Mouse (Mus musculus): ENCODE data around the gene Pcdh7. TPM values are rescaled to one million over a fixed set of nuclear protein-coding genes. Genes with fewer than 3 reads are reported as not detected.

Pcdh7 gene
- polyA plus RNA-seq, 1 experiment from 2014 or later = 21.1 TPM

DNA sequence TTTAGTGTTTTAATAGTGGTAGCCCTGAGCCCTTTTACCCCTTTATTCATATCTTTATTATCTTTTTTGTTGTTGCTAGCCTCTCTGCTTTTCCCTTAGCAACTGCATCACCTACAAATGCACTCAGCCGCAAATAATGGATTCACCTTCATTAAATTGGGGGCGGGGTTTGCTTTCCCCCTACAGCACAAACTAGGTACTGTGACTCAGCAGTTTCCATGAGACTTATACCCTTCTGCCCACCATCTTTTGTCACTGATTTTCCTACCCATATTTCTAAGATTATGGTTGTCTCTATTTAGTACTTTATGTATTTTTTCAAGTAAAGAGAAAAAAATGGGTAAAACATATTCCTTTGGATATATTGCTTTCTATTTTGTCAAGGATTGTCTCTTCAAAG lies 56.7 kb downstream of the Pcdh7 start:
- H3K36me3 ChIP-seq = no peaks in the 10 kb centered on the region
- ATAC-seq (replicated peaks; ENCODE audit: insufficient number of reproducible peaks, insufficient read depth, low FRiP score, low read depth) = no peak
- no peak overlapping the region for H3K4me3 ChIP-seq
- no peak overlapping the region for H3K9ac ChIP-seq
- no peak overlapping the region for H3K4me2 ChIP-seq
- H3K4me1 ChIP-seq (replicated peaks) = peaks cover 22% of the 10 kb centered on the region
- no peaks in the 10 kb centered on the region for H3K9me3 ChIP-seq (replicated peaks)
- WGBS = 88% methylated on average over 2 of the region's 2 CpGs
- H3K27me3 ChIP-seq = no peaks in the 10 kb centered on the region
- H3K27ac ChIP-seq = no peak overlapping the region

- Histone ChIP-seq H3K9ac (no peak overlapping the region), H3K4me2 (no peak overlapping the region), H3K27me3 (no peaks in the 10 kb centered on the region), H3K4me3 (no peak overlapping the region), H3K27ac (peak overlapping the region; percentile 57), H3K4me1 (replicated peaks) (peaks cover 17% of the 10 kb centered on the region), H3K9me3 (replicated peaks) (no peaks in the 10 kb centered on the region), H3K36me3 (no peaks in the 10 kb centered on the region)
- WGBS = 23% methylated on average over 3 of the region's 3 CpGs
- ATAC-seq (replicated peaks; ENCODE audit: insufficient number of reproducible peaks, insufficient read depth, low FRiP score, low read depth) = 0 out of 2 replicates have a peak, but pooled peaks have one; percentile 53
These were observed 60.3 kb downstream of the Pcdh7 start for GRCm38 (mm10) chr5:57778093-57778492.

GRCm38 (mm10) chr5:57779951-57780350 lies 62.2 kb downstream of the Pcdh7 start:
- Histone ChIP-seq H3K4me2 (no peak overlapping the region), H3K4me3 (no peak overlapping the region), H3K27me3 (no peaks in the 10 kb centered on the region), H3K36me3 (no peaks in the 10 kb centered on the region), H3K27ac (no peak overlapping the region), H3K9me3 (replicated peaks) (no peaks in the 10 kb centered on the region), H3K9ac (no peak overlapping the region), H3K4me1 (replicated peaks) (peaks cover 17% of the 10 kb centered on the region)
- no peak for ATAC-seq (replicated peaks; ENCODE audit: insufficient number of reproducible peaks, insufficient read depth, low FRiP score, low read depth)

GRCm38 (mm10) chr5:57780574-57780973 lies 62.8 kb downstream of the Pcdh7 start:
- Histone ChIP-seq H3K4me1 (replicated peaks) (peaks cover 17% of the 10 kb centered on the region), H3K4me3 (no peak overlapping the region), H3K9ac (no peak overlapping the region), H3K9me3 (replicated peaks) (no peaks in the 10 kb centered on the region), H3K27ac (no peak overlapping the region), H3K27me3 (no peaks in the 10 kb centered on the region), H3K36me3 (no peaks in the 10 kb centered on the region), H3K4me2 (no peak overlapping the region)
- WGBS = 71% methylated on average over 4 of the region's 4 CpGs
- no peak for ATAC-seq (replicated peaks; ENCODE audit: insufficient number of reproducible peaks, insufficient read depth, low FRiP score, low read depth)

DNA sequence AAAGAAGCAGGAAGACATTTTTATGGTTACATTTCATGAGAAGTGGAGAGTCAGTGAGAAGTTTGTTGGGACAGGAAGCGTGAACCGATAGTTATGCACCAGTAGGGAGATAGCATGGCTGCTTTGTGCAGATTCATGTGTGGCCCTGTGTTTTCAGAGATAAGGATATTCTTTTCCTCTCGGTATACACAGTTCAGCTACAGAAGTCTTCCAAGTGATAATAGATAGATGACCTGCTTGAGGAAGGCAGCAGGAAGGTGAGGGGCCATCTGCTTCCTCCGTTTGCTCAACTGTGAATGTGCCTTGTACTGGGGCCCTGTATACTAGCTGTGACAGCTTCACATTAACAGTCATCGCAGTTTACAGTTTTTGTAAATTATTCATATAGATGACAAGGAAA lies 64.2 kb downstream of the Pcdh7 start:
- Histone ChIP-seq H3K4me2 (no peak overlapping the region), H3K9ac (no peak overlapping the region), H3K4me3 (no peak overlapping the region), H3K9me3 (replicated peaks) (no peaks in the 10 kb centered on the region), H3K27ac (no peak overlapping the region), H3K36me3 (no peaks in the 10 kb centered on the region), H3K27me3 (no peaks in the 10 kb centered on the region), H3K4me1 (replicated peaks) (peaks cover 14% of the 10 kb centered on the region)
- ATAC-seq (replicated peaks; ENCODE audit: insufficient number of reproducible peaks, insufficient read depth, low FRiP score, low read depth) = peak; percentile 69; the same call in 1 of the 2 replicates
- 29% methylated on average over 5 of the region's 5 CpGs for WGBS

- no peak overlapping the region for H3K4me3 ChIP-seq
- H3K27me3 ChIP-seq = no peaks in the 10 kb centered on the region
- H3K27ac ChIP-seq = no peak overlapping the region
- no peaks in the 10 kb centered on the region for H3K36me3 ChIP-seq
- H3K4me1 ChIP-seq (replicated peaks) = peaks cover 11% of the 10 kb centered on the region
- no peak for ATAC-seq (replicated peaks; ENCODE audit: insufficient number of reproducible peaks, insufficient read depth, low FRiP score, low read depth)
- no peak overlapping the region for H3K9ac ChIP-seq
- H3K4me2 ChIP-seq = no peak overlapping the region
- 72% methylated on average over 3 of the region's 3 CpGs for WGBS
- H3K9me3 ChIP-seq (replicated peaks) = no peaks in the 10 kb centered on the region
These were observed 64.8 kb downstream of the Pcdh7 start for GRCm38 (mm10) chr5:57782546-57782945.

DNA sequence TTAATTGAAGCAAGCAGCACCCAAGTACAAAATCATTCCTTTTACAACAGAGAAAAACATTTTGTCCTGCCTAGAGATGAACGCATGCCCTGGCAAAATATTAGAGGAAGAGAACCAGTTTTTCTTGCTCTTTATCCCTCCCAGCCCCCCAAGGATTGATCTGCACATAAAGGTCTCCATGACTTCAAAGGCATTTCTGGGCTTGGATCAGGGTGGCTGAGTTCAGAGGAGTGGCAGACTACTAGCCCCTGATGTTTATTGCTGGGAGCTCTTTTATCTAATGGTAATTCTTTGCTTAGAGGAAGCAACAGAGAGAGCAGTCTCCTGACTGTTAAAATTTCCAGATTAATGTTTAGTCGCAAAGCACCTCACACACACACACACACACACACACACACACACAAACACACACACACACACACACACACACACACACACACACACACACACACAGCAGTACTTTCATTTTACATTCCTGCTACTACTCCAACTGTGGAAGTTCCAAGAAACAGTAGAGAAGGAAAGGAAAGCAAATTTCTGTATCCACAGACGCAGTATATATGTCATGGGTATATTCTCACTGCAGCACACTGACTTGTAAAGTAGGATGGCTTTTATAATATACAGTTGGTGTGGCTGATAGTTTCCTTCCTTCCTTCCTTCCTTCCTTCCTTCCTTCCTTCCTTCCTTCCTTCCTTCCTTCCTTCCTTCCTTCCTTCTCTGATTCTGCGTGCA lies 71.2 kb downstream of the Pcdh7 start:
- Histone ChIP-seq H3K27ac (no peak overlapping the region), H3K4me2 (no peak overlapping the region), H3K9me3 (replicated peaks) (no peaks in the 10 kb centered on the region), H3K36me3 (no peaks in the 10 kb centered on the region), H3K27me3 (no peaks in the 10 kb centered on the region), H3K4me1 (replicated peaks) (no peaks in the 10 kb centered on the region), H3K9ac (no peak overlapping the region), H3K4me3 (no peak overlapping the region)
- 82% methylated on average over 3 of the region's 4 CpGs for WGBS
- no peak for ATAC-seq (replicated peaks; ENCODE audit: insufficient number of reproducible peaks, insufficient read depth, low FRiP score, low read depth)

DNA sequence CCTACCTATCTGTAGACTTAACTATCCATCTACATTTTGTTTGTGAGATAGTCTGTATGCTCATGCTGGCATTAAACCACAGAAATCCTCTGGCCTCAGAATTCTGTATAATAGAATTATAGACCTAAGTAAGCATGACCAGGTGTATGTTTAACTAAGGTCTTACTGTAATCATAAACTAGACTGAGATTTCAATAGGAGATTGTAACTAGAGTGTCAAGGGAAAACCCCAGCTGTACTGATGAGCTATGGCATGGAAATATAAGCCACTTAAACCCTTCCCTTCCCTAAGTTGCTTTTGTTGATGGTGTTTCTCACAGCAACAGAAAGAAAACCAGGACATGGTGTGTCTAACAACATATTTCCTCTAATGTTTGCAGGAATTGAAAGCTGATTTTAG lies 78.6 kb downstream of the Pcdh7 start:
- H3K9me3 ChIP-seq (replicated peaks) = no peaks in the 10 kb centered on the region
- no peaks in the 10 kb centered on the region for H3K4me1 ChIP-seq (replicated peaks)
- no peak overlapping the region for H3K4me2 ChIP-seq
- H3K36me3 ChIP-seq = no peaks in the 10 kb centered on the region
- no peak overlapping the region for H3K27ac ChIP-seq
- H3K9ac ChIP-seq = no peak overlapping the region
- no peak overlapping the region for H3K4me3 ChIP-seq
- no peak for ATAC-seq (replicated peaks; ENCODE audit: insufficient number of reproducible peaks, insufficient read depth, low FRiP score, low read depth)
- H3K27me3 ChIP-seq = no peaks in the 10 kb centered on the region

GRCm38 (mm10) chr5:57797951-57798670 lies 80.3 kb downstream of the Pcdh7 start:
- Histone ChIP-seq H3K4me3 (no peak overlapping the region), H3K4me1 (replicated peaks) (no peaks in the 10 kb centered on the region), H3K9me3 (replicated peaks) (no peaks in the 10 kb centered on the region), H3K27me3 (no peaks in the 10 kb centered on the region), H3K27ac (no peak overlapping the region), H3K4me2 (no peak overlapping the region), H3K9ac (no peak overlapping the region), H3K36me3 (no peaks in the 10 kb centered on the region)
- ATAC-seq (replicated peaks; ENCODE audit: insufficient number of reproducible peaks, insufficient read depth, low FRiP score, low read depth) = no peak
- 79% methylated on average over 7 of the region's 7 CpGs for WGBS

DNA sequence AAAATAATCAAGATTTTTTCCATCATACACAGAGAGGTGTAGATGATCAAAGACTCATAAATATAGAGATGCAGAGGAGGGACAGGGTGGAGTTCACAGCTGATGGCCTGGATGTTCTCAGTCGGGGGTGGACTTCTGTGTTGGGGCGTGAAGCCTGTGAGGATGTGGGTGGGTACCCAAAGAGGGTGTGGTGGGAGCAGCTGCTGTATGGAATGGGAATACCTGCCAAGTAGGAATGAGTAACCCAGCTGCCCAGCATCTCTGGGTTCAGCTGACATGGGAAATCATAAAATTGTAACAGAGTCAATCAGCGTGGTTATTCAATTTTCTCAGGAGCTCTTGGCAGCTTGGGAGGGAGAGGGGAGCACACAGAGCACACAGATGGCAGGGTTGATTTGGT lies 85.3 kb downstream of the Pcdh7 start:
- 88% methylated on average over 3 of the region's 3 CpGs for WGBS

GRCm38 (mm10) chr5:57803890-57804289 lies 86.1 kb downstream of the Pcdh7 start:
- Histone ChIP-seq H3K36me3 (no peaks in the 10 kb centered on the region), H3K4me1 (replicated peaks) (peaks cover 8% of the 10 kb centered on the region), H3K9ac (no peak overlapping the region), H3K27ac (no peak overlapping the region), H3K4me3 (no peak overlapping the region), H3K4me2 (no peak overlapping the region), H3K27me3 (no peaks in the 10 kb centered on the region), H3K9me3 (replicated peaks) (no peaks in the 10 kb centered on the region)
- no peak for ATAC-seq (replicated peaks; ENCODE audit: insufficient number of reproducible peaks, insufficient read depth, low FRiP score, low read depth)
- WGBS = 85% methylated on average over 5 of the region's 5 CpGs

More for the DNA sequence above, 85.3 kb downstream of the Pcdh7 start:
- Histone ChIP-seq H3K4me1 (replicated peaks) (peaks cover 8% of the 10 kb centered on the region), H3K36me3 (no peaks in the 10 kb centered on the region), H3K4me3 (no peak overlapping the region), H3K27ac (no peak overlapping the region), H3K9me3 (replicated peaks) (no peaks in the 10 kb centered on the region), H3K4me2 (no peak overlapping the region), H3K9ac (no peak overlapping the region), H3K27me3 (no peaks in the 10 kb centered on the region)
- ATAC-seq (replicated peaks; ENCODE audit: insufficient number of reproducible peaks, insufficient read depth, low FRiP score, low read depth) = no peak

GRCm38 (mm10) chr5:57807350-57807749 lies 89.6 kb downstream of the Pcdh7 start:
- ATAC-seq (replicated peaks; ENCODE audit: insufficient number of reproducible peaks, insufficient read depth, low FRiP score, low read depth) = no peak
- 27% methylated on average over 2 of the region's 2 CpGs for WGBS

More at GRCm38 (mm10) chr5:57807350-57807749, 89.6 kb downstream of the Pcdh7 start:
- H3K4me1 ChIP-seq (replicated peaks) = peaks cover 8% of the 10 kb centered on the region
- no peaks in the 10 kb centered on the region for H3K9me3 ChIP-seq (replicated peaks)
- no peaks in the 10 kb centered on the region for H3K27me3 ChIP-seq
- H3K36me3 ChIP-seq = no peaks in the 10 kb centered on the region
- no peak overlapping the region for H3K27ac ChIP-seq
- no peak overlapping the region for H3K9ac ChIP-seq
- no peak overlapping the region for H3K4me3 ChIP-seq
- no peak overlapping the region for H3K4me2 ChIP-seq
